Mouse (Mus musculus): Measurements from ENCODE around the gene A730015C16Rik. TPM values are rescaled to one million over a fixed set of nuclear protein-coding genes. Genes with fewer than 3 reads are reported as not detected.

The A730015C16Rik gene
- polyA plus RNA-seq, 1 experiment from 2014 or later = 1.9 TPM

GRCm38 (mm10) chr4:108841920-108842578, 6.4 kb downstream of the A730015C16Rik start:
- Histone ChIP-seq H3K27me3 (replicated peaks; ENCODE audit: insufficient read depth, low read length) (no peaks in the 10 kb centered on the region), H3K36me3 (ENCODE audit: insufficient read depth, low read length) (no peaks in the 10 kb centered on the region), H3K4me3 (ENCODE audit: low read depth, low read length) (no peak overlapping the region), H3K4me2 (replicated peaks; ENCODE audit: low read depth, low read length) (no peak overlapping the region), H3K27ac (ENCODE audit: low read length) (no peak overlapping the region), H3K9me3 (ENCODE audit: low read length) (no peaks in the 10 kb centered on the region), H3K9ac (replicated peaks; ENCODE audit: low read depth) (no peak overlapping the region), H3K4me1 (ENCODE audit: insufficient read depth, low read depth, low read length) (peaks cover 7% of the 10 kb centered on the region; the same call in 1 of the 2 replicates)
- ATAC-seq (no peak), DNase-seq (ENCODE audit: low spot score) (no peak)
- WGBS = 59% methylated on average over 7 of the region's 7 CpGs
- TF ChIP-seq EP300 (IDR thresholded peaks at IDR 0.05) (no peak), CTCF (IDR thresholded peaks at IDR 0.05) (no peak)

GRCm38 (mm10) chr4:108838031-108838430, 10.4 kb downstream of the A730015C16Rik start:
- 47% methylated on average over 4 of the region's 4 CpGs for WGBS
- ATAC-seq = no peak
- no peak for TF ChIP-seq EP300 (IDR thresholded peaks at IDR 0.05)
- no peak for TF ChIP-seq CTCF (IDR thresholded peaks at IDR 0.05)
- Histone ChIP-seq H3K4me1 (ENCODE audit: insufficient read depth, low read depth, low read length) (peaks cover 13% of the 10 kb centered on the region; the same call in 1 of the 2 replicates), H3K4me3 (ENCODE audit: low read depth, low read length) (no peak overlapping the region), H3K36me3 (ENCODE audit: insufficient read depth, low read length) (no peaks in the 10 kb centered on the region), H3K9me3 (ENCODE audit: low read length) (no peaks in the 10 kb centered on the region), H3K9ac (replicated peaks; ENCODE audit: low read depth) (no peak overlapping the region), H3K27ac (ENCODE audit: low read length) (peak overlapping the region; percentile 57), H3K4me2 (replicated peaks; ENCODE audit: low read depth, low read length) (no peak overlapping the region), H3K27me3 (replicated peaks; ENCODE audit: insufficient read depth, low read length) (no peaks in the 10 kb centered on the region)
- DNase-seq (ENCODE audit: low spot score) = peak; percentile 58

- TF ChIP-seq CTCF (IDR thresholded peaks at IDR 0.05) = no peak
- TF ChIP-seq EP300 (IDR thresholded peaks at IDR 0.05) = no peak
- WGBS = 32% methylated on average over 3 of the region's 3 CpGs
- ATAC-seq (no peak), DNase-seq (ENCODE audit: low spot score) (no peak)
- Histone ChIP-seq H3K9ac (replicated peaks; ENCODE audit: low read depth) (peak overlapping the region; percentile 97; the same call in 1 of the 2 replicates), H3K36me3 (ENCODE audit: insufficient read depth, low read length) (no peaks in the 10 kb centered on the region), H3K4me1 (ENCODE audit: insufficient read depth, low read depth, low read length) (peaks cover 19% of the 10 kb centered on the region; the same call in 1 of the 2 replicates), H3K4me2 (replicated peaks; ENCODE audit: low read depth, low read length) (peak overlapping the region; percentile 78), H3K27me3 (replicated peaks; ENCODE audit: insufficient read depth, low read length) (no peaks in the 10 kb centered on the region), H3K4me3 (ENCODE audit: low read depth, low read length) (peak overlapping the region; percentile 100), H3K9me3 (ENCODE audit: low read length) (no peaks in the 10 kb centered on the region), H3K27ac (ENCODE audit: low read length) (0 out of 2 replicates have a peak overlapping the region, but pooled peaks have one; percentile 26)
Observed at GRCm38 (mm10) chr4:108835496-108835895, 12.9 kb downstream of the A730015C16Rik start.

DNA sequence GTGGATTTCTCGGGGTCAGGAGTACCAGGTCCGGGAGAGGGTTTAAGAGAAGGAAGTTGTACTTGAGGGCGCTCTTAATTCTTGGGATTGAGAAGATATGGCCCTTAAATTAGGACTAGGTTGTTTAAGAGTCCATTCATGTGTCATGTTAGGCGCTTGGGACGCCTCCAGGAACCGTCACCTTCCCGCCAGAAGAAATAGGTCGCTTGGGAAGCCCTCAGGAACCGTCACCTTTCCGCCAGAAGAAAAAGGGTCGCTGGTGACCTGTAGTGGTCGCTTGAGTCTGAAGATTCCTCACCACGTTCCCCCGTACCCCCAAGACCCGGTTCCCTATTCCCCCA, 13.5 kb downstream of the A730015C16Rik start:
- peak overlapping the region; percentile 97 for H3K9ac ChIP-seq (replicated peaks; ENCODE audit: low read depth)
- H3K27me3 ChIP-seq (replicated peaks; ENCODE audit: insufficient read depth, low read length) = no peaks in the 10 kb centered on the region
- no peaks in the 10 kb centered on the region for H3K9me3 ChIP-seq (ENCODE audit: low read length)
- under 1% methylated on average over 15 of the region's 15 CpGs for WGBS
- TF ChIP-seq EP300 (IDR thresholded peaks at IDR 0.05) = no peak
- no peak for TF ChIP-seq CTCF (IDR thresholded peaks at IDR 0.05)
- ATAC-seq (no peak), DNase-seq (ENCODE audit: low spot score) (peak; percentile 44)
- H3K36me3 ChIP-seq (ENCODE audit: insufficient read depth, low read length) = no peaks in the 10 kb centered on the region
- H3K4me1 ChIP-seq (ENCODE audit: insufficient read depth, low read depth, low read length) = peaks cover 19% of the 10 kb centered on the region; the same call in 1 of the 2 replicates
- peak overlapping the region; percentile 78 for H3K4me2 ChIP-seq (replicated peaks; ENCODE audit: low read depth, low read length)
- peak overlapping the region; percentile 95 for H3K27ac ChIP-seq (ENCODE audit: low read length)
- peak overlapping the region; percentile 100 for H3K4me3 ChIP-seq (ENCODE audit: low read depth, low read length)

DNA sequence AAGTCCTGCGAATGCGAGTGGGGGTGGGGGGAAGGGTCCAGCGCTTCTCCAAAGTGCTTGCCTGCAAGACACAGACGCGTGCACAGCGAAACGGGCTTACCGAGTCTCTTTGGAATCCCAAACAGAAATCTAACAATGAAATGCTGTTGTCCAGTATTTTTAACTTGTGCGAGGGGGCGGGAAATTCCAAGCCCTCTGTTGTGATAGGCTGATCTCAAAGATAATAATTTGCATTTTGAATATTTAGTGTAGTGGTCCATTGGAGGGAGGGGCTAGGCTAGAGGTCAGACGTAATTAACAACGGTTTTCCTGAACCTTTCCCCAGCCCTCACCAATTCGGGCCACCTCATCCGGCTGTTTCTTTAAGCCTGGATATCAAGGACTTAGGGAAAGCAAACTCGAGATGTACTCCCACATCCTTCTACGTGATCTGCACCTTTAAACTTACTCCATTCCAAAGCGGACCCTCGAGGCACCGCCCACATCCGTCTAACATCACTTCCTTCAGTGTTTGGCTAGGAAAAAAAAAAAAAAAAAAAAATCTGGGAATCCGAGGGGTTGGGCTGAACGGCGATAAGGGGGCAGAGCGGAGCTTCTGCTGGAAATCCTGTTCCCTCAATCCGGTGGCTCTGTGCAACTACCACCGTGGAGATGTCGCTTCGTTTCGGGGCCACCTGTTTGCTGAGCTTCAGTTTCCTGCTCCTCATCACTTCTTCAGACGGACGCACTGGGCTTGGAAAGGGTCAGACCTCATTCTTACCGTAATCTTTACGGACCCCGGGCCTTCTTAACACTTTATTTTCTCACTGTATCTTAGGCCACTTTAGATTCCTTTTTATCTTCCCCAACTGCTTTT, 14.1 kb downstream of the A730015C16Rik start, which contains the start of gene Txndc12:
Txndc12 (plus strand) TSS at position 487 of the 856 bp plus-strand sequence.
- ATAC-seq (peak; percentile 76), DNase-seq (ENCODE audit: low spot score) (peak; percentile 97)
- under 1% methylated on average over 34 of the region's 34 CpGs for WGBS

DNA sequence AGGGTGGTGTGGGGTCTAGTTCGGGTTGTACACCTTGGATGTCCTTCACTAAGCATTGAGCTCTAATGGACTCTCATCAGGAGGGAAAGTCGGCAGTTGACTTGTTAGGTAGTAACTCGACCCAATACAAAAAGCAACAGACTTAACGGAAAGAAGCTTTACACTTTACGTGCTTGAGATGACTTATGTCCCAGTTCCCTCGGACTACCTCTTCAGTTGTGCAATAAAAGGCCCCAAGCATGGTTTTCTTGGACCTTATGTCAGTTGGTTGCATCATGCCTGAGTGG, 14.6 kb downstream of the A730015C16Rik start:
- no peak for DNase-seq (ENCODE audit: low spot score)
- Histone ChIP-seq H3K4me3 (ENCODE audit: low read depth, low read length) (peak overlapping the region; percentile 100), H3K9me3 (ENCODE audit: low read length) (no peaks in the 10 kb centered on the region), H3K4me2 (replicated peaks; ENCODE audit: low read depth, low read length) (peak overlapping the region; percentile 78), H3K27ac (ENCODE audit: low read length) (peak overlapping the region; percentile 95), H3K4me1 (ENCODE audit: insufficient read depth, low read depth, low read length) (peaks cover 19% of the 10 kb centered on the region; the same call in 1 of the 2 replicates), H3K36me3 (ENCODE audit: insufficient read depth, low read length) (no peaks in the 10 kb centered on the region), H3K9ac (replicated peaks; ENCODE audit: low read depth) (peak overlapping the region; percentile 97), H3K27me3 (replicated peaks; ENCODE audit: insufficient read depth, low read length) (no peaks in the 10 kb centered on the region)
- WGBS = 0% methylated on average over 6 of the region's 6 CpGs
- ATAC-seq = no peak
- TF ChIP-seq CTCF (IDR thresholded peaks at IDR 0.05) = no peak

More for the DNA sequence above, 14.1 kb downstream of the A730015C16Rik start, which contains the start of gene Txndc12:
- H3K4me3 ChIP-seq (ENCODE audit: low read depth, low read length) = peak within 1 kb of the TSS; percentile 100
- H3K4me2 ChIP-seq (replicated peaks; ENCODE audit: low read depth, low read length) = peak within 1 kb of the TSS; percentile 78
- H3K27ac ChIP-seq (ENCODE audit: low read length) = peak within 1 kb of the TSS; percentile 95
- peak within 1 kb of the TSS; percentile 97 for H3K9ac ChIP-seq (replicated peaks; ENCODE audit: low read depth)
- peaks cover 19% of the 10 kb centered on the region; the same call in 1 of the 2 replicates for H3K4me1 ChIP-seq (ENCODE audit: insufficient read depth, low read depth, low read length)
- TF ChIP-seq EP300 (IDR thresholded peaks at IDR 0.05) = peak; percentile 49; the same call in 1 of the 2 replicates
- peak; percentile 18; the same call in 1 of the 2 replicates for TF ChIP-seq CTCF (IDR thresholded peaks at IDR 0.05)
- H3K9me3 ChIP-seq (ENCODE audit: low read length) = no peaks in the 10 kb centered on the region
- H3K27me3 ChIP-seq (replicated peaks; ENCODE audit: insufficient read depth, low read length) = no peaks in the 10 kb centered on the region
- H3K36me3 ChIP-seq (ENCODE audit: insufficient read depth, low read length) = no peaks in the 10 kb centered on the region

Data from lung, postnatal 0 days (tissue).